Comparison of ENCODE assay signal across 18 mouse cellular contexts in genomic region chr4:99944606-99945005, GRCm38 (mm10).
"Had no signal": no experiment of that assay in that cellular context is flagged by ENCODE, and none has a peak within 500 bp of the region (broad histone marks: within the 10 kb centered on the region; RNA-seq: fewer than 3 reads in every experiment).

No protein-coding gene starts in this region.

- H3K4me3 ChIP-seq: midbrain, embryonic 10.5 days; midbrain, embryonic 12.5 days; myocyte; neural tube, embryonic 13.5 days; neural tube, embryonic 15.5 days had no signal

- H3K36me3 ChIP-seq: midbrain, embryonic 10.5 days; midbrain, embryonic 12.5 days; neural tube, embryonic 13.5 days; neural tube, embryonic 15.5 days had no signal

- H3K27ac ChIP-seq: midbrain, embryonic 10.5 days; midbrain, embryonic 12.5 days; neural tube, embryonic 13.5 days; neural tube, embryonic 15.5 days had no signal

- DNase-seq: lung, adult 18-20 months; lung, embryonic 14.5 days; lung, postnatal 10 days; lung, postnatal 4 days; midbrain, embryonic 14.5 days; retina, postnatal 1 day; right cerebral cortex, adult 18-20 months; right cerebral cortex, postnatal 25 days; right cerebral cortex, postnatal 4 days; spleen, adult 18-20 months; thymus, adult 18-20 months; thymus, postnatal 14 days; thymus, postnatal 36 days had no signal

- H3K27me3 ChIP-seq: midbrain, embryonic 12.5 days; neural tube, embryonic 13.5 days; neural tube, embryonic 15.5 days had no signal
